Mouse (Mus musculus) induced T-regulatory cell, adult 2 months (primary cell): ENCODE results near the gene Susd5.
"Not testable (repeated sequence)": the region's sequence is repeated elsewhere in the genome, so short reads cannot be mapped to it uniquely, and the experiment has no call there.

Experiments
- DNase-seq: peaks from one replicate; pipeline ENCODE4 v3.0.0-alpha.2; 2012; ENCODE audit warnings: low read depth

Gene Susd5

GRCm38 (mm10) chr9:114073681-114074080 lies 16.7 kb downstream of the Susd5 start:
- DNase-seq = no peak

GRCm38 (mm10) chr9:114086422-114086821 lies 29.5 kb downstream of the Susd5 start:
- DNase-seq = no peak

GRCm38 (mm10) chr9:114087106-114087815 lies 30.3 kb downstream of the Susd5 start:
- no peak for DNase-seq

GRCm38 (mm10) chr9:114088885-114089284 lies 31.9 kb downstream of the Susd5 start:
- DNase-seq = not testable (repeated sequence)

GRCm38 (mm10) chr9:114092188-114092587 lies 35.2 kb downstream of the Susd5 start:
- DNase-seq = peak; percentile 39

GRCm38 (mm10) chr9:114094854-114095253 lies 37.9 kb downstream of the Susd5 start:
- DNase-seq = no peak

GRCm38 (mm10) chr9:114098716-114099302 lies 41.9 kb downstream of the Susd5 start:
- DNase-seq = no peak

- no peak for DNase-seq
Measured at GRCm38 (mm10) chr9:114110268-114110667, 53.3 kb downstream of the Susd5 start.

GRCm38 (mm10) chr9:114111161-114111560 lies 54.2 kb downstream of the Susd5 start:
- DNase-seq = no peak

GRCm38 (mm10) chr9:114112226-114112625 lies 55.3 kb downstream of the Susd5 start:
- no peak for DNase-seq

GRCm38 (mm10) chr9:114113911-114114623 lies 57.1 kb downstream of the Susd5 start:
- DNase-seq = no peak

- DNase-seq = peak; percentile 40
Measured at GRCm38 (mm10) chr9:114116672-114117071, 59.7 kb downstream of the Susd5 start.

- DNase-seq = not testable (repeated sequence)
Measured at GRCm38 (mm10) chr9:114122862-114123261, 65.9 kb downstream of the Susd5 start.

- not testable (repeated sequence) for DNase-seq
Measured at GRCm38 (mm10) chr9:114129273-114129835, 72.4 kb downstream of the Susd5 start.
